Mouse (Mus musculus) lung, embryonic 14.5 days (tissue): ENCODE measurements around the gene Pigs. TPM values are rescaled to one million over a fixed set of nuclear protein-coding genes. Genes with fewer than 3 reads are reported as not detected.

Experiments
- ATAC-seq: fragments of 200-750 bp; cut with Nextera tagmentation; 2 replicates; pipeline ENCODE4 v1.8.0; 2017; ENCODE audit warnings: mild to moderate bottlenecking, moderate TSS enrichment, moderate library complexity; ENCODE audit not compliant: insufficient read depth
- DNase-seq: peaks from one replicate; pipeline ENCODE4 v3.0.0-alpha.2; 2015
- H3K27ac ChIP-seq: fragments of 300-500 bp; sonication (generic); 2 replicates; pipeline ENCODE4 v1.5.1; 2014; ENCODE audit warnings: low read depth, mild to moderate bottlenecking, moderate library complexity
- H3K27me3 ChIP-seq: fragments of 300-500 bp; sonication (generic); 2 replicates; pipeline ENCODE4 v1.6.1; 2014; ENCODE audit warnings: low read length, control low read depth; ENCODE audit not compliant: insufficient read depth
- H3K36me3 ChIP-seq: fragments of 300-500 bp; sonication (generic); 2 replicates; pipeline ENCODE4 v1.6.1; 2014; ENCODE audit warnings: control low read depth; ENCODE audit not compliant: insufficient read depth
- H3K4me1 ChIP-seq: fragments of 300-500 bp; sonication (generic); 2 replicates; pipeline ENCODE4 v1.6.1; 2014; ENCODE audit warnings: antibody characterized with exemption, control low read depth; ENCODE audit not compliant: insufficient read depth
- H3K4me2 ChIP-seq: fragments of 300-500 bp; sonication (generic); 2 replicates; pipeline ENCODE4 v1.6.1; 2014; ENCODE audit warnings: mild to moderate bottlenecking
- H3K4me3 ChIP-seq: fragments of 300-500 bp; sonication (generic); 2 replicates; pipeline ENCODE4 v1.5.1; 2014; ENCODE audit warnings: low read depth, low read length
- H3K9ac ChIP-seq: fragments of 300-500 bp; sonication (generic); 2 replicates; pipeline ENCODE4 v1.6.1; 2014
- H3K9me3 ChIP-seq: fragments of 300-500 bp; sonication (generic); 2 replicates; pipeline ENCODE4 v1.6.1; 2016; ENCODE audit warnings: low read depth, low read length, control low read depth
- CTCF ChIP-seq: IDR thresholded peaks from 2 replicates; pipeline ENCODE4 v1.5.1; 2016; ENCODE audit warnings: antibody characterized with exemption, low read depth
- WGBS: fragments of 180-500 bp; shearing (Covaris S2); extraction: QIAGEN DNeasy Blood & Tissue Kit; methylation state at CpG from one replicate; pipeline ENCODE4 v1.1.7; 2014; 5-methylcytosine and 5-hydroxymethylcytosine counted together
- polyA plus RNA-seq: library from polyadenylated mRNA; unstranded; fragments of >200 nt; fragmentation: Nextera tagmentation; extraction: Ambion mirVana; gene quantifications from 2 replicates; pipeline ENCODE4 v1.2.1, GENCODE M21; 2014

Gene Pigs
- polyA plus RNA-seq, 1 experiment from 2014 or later = 76.0 TPM

DNA sequence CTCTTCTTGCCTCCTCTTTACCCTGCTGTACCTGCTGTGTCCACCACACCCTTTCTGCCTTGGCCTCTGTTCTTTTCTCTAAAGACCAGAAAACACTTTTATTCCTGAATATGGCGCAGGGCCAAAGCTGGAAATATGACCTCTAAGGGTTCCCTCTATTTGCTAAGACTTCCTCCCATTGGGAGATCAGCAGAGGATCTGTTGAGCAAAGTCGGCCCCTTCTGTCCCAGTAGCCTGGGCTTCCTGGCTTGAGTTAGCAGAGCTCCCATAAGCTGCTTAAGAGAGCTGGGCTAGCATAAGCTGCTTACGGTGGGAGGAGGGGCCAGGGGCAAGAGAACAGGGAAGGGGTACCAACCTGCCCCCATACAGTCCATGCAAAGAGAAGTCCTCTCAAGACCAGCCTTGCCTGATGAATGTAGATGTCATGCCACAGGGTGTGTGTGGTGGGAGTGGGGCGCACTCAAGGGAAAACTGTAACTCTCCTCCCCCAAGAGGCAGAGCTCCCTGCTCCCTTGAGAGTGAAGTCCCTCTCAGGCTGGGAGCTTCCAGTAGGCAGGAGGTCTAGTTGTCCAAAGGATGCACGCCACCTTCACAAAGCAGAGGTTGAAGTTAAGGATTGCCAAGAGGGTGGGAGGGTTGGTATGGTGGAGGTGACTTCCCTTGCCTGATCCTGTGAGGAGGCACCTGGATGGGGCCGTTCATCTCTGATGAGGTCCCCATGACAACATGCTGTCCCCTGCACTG lies 18.3 kb downstream of the Pigs start:
- H3K4me2 ChIP-seq = no peak overlapping the region
- WGBS = 74% methylated on average over 6 of the region's 6 CpGs
- peaks cover 13% of the 10 kb centered on the region for H3K36me3 ChIP-seq
- H3K4me1 ChIP-seq = peaks cover 19% of the 10 kb centered on the region; the same call in 1 of the 2 replicates
- no peak overlapping the region for H3K27ac ChIP-seq
- ATAC-seq (no peak), DNase-seq (no peak)
- H3K27me3 ChIP-seq = no peaks in the 10 kb centered on the region
- H3K9ac ChIP-seq = no peak overlapping the region
- H3K9me3 ChIP-seq = no peaks in the 10 kb centered on the region
- H3K4me3 ChIP-seq = no peak overlapping the region
- no peak for TF ChIP-seq CTCF

- DNase-seq (peak; percentile 92), ATAC-seq (no peak)
- H3K4me2 ChIP-seq = no peak overlapping the region
- H3K4me3 ChIP-seq = no peak overlapping the region
- H3K27me3 ChIP-seq = no peaks in the 10 kb centered on the region
- peaks cover 13% of the 10 kb centered on the region for H3K36me3 ChIP-seq
- 86% methylated on average over 10 of the region's 10 CpGs for WGBS
- peak; percentile 91 for TF ChIP-seq CTCF
- H3K27ac ChIP-seq = no peak overlapping the region
- H3K9ac ChIP-seq = no peak overlapping the region
- peaks cover 19% of the 10 kb centered on the region; the same call in 1 of the 2 replicates for H3K4me1 ChIP-seq
- H3K9me3 ChIP-seq = no peaks in the 10 kb centered on the region
These were observed 19.0 kb downstream of the Pigs start for GRCm38 (mm10) chr11:78347070-78347754.

DNA sequence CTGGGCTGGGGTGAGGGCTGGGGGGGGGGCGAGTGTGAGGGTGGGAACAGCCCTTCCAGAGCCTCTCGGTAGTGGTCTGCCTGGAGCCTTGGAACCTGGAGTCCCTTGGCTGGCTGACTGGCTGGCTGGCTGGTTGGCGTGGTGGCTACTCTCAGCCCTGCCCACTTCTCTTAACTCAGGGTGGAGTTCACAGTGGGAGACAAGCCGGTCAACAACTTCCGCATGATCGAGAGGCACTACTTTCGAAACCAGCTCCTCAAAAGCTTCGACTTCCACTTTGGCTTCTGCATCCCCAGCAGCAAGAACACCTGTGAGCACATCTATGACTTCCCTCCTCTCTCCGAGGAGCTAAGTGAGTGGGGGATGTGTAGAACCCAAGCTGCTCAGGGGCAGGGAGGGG lies 19.7 kb downstream of the Pigs start:
- Histone ChIP-seq H3K27me3 (no peaks in the 10 kb centered on the region), H3K9ac (no peak overlapping the region), H3K36me3 (peaks cover 13% of the 10 kb centered on the region), H3K27ac (no peak overlapping the region), H3K4me1 (peaks cover 19% of the 10 kb centered on the region; the same call in 1 of the 2 replicates), H3K9me3 (no peaks in the 10 kb centered on the region), H3K4me2 (no peak overlapping the region), H3K4me3 (no peak overlapping the region)
- DNase-seq (no peak), ATAC-seq (no peak)
- no peak for TF ChIP-seq CTCF
- WGBS = 73% methylated on average over 9 of the region's 9 CpGs

DNA sequence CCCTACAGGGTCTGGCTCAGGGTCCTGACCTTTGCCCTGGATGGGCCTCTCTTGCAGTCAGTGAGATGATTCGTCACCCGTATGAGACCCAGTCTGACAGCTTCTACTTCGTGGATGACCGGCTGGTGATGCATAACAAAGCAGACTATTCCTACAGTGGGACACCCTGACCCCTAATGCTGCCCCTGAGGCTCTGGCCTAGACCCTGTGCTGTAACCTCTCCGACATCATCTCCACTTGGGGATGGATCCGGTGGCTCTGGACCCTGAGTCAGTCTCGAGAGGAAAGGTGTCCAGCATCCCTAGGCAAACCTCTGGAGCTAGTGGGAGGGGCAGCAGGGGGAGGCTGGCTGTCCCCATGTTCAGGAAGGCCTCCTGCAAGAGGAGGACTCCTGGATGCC lies 20.3 kb downstream of the Pigs start:
- DNase-seq (no peak), ATAC-seq (no peak)
- Histone ChIP-seq H3K4me1 (peaks cover 19% of the 10 kb centered on the region; the same call in 1 of the 2 replicates), H3K27ac (no peak overlapping the region), H3K36me3 (peaks cover 13% of the 10 kb centered on the region), H3K9ac (no peak overlapping the region), H3K4me3 (no peak overlapping the region), H3K9me3 (no peaks in the 10 kb centered on the region), H3K4me2 (no peak overlapping the region), H3K27me3 (no peaks in the 10 kb centered on the region)
- WGBS = 35% methylated on average over 7 of the region's 7 CpGs
- no peak for TF ChIP-seq CTCF

- 68% methylated on average over 4 of the region's 4 CpGs for WGBS
- Histone ChIP-seq H3K27me3 (no peaks in the 10 kb centered on the region), H3K36me3 (peaks cover 13% of the 10 kb centered on the region), H3K27ac (no peak overlapping the region), H3K9ac (no peak overlapping the region), H3K4me2 (no peak overlapping the region), H3K9me3 (no peaks in the 10 kb centered on the region), H3K4me1 (peaks cover 13% of the 10 kb centered on the region; the same call in 1 of the 2 replicates), H3K4me3 (no peak overlapping the region)
- no peak for TF ChIP-seq CTCF
- ATAC-seq (no peak), DNase-seq (peak; percentile 52)
These were observed 21.5 kb downstream of the Pigs start for GRCm38 (mm10) chr11:78349441-78350358.

GRCm38 (mm10) chr11:78353081-78353480 lies 24.9 kb downstream of the Pigs start:
- H3K9me3 ChIP-seq = no peaks in the 10 kb centered on the region
- no peak overlapping the region for H3K4me3 ChIP-seq
- no peak overlapping the region for H3K9ac ChIP-seq
- no peaks in the 10 kb centered on the region for H3K4me1 ChIP-seq
- no peak for DNase-seq
- peaks cover 9% of the 10 kb centered on the region for H3K36me3 ChIP-seq
- H3K27me3 ChIP-seq = no peaks in the 10 kb centered on the region
- H3K4me2 ChIP-seq = no peak overlapping the region
- no peak overlapping the region for H3K27ac ChIP-seq
- no peak for TF ChIP-seq CTCF
- WGBS = 74% methylated on average over 1 of the region's 1 CpGs
- ATAC-seq = no peak
